Mouse (Mus musculus) intestine, embryonic 16.5 days (tissue): ENCODE results near the gene Hoxb6. TPM values are rescaled to one million over a fixed set of nuclear protein-coding genes. Genes with fewer than 3 reads are reported as not detected.

Experiments
- ATAC-seq: fragments of 200-750 bp; cut with Nextera tagmentation; 2 replicates; pipeline ENCODE4 v1.8.0; 2017; ENCODE audit warnings: moderate TSS enrichment, moderate library complexity
- H3K27ac ChIP-seq: fragments of 300-500 bp; sonication (generic); 2 replicates; pipeline ENCODE4 v1.5.1; 2014; ENCODE audit warnings: mild to moderate bottlenecking, low read length
- H3K27me3 ChIP-seq: fragments of 300-500 bp; sonication (generic); replicated peaks from 2 replicates; pipeline ENCODE4 v1.6.1; 2014; ENCODE audit warnings: low read length, control low read depth, mixed read lengths; ENCODE audit not compliant: control insufficient read depth, insufficient read depth
- H3K36me3 ChIP-seq: fragments of 300-500 bp; sonication (generic); 2 replicates; pipeline ENCODE4 v1.6.1; 2014; ENCODE audit warnings: low read length, control low read depth; ENCODE audit not compliant: control insufficient read depth, insufficient read depth
- H3K4me1 ChIP-seq: fragments of 300-500 bp; sonication (generic); 2 replicates; pipeline ENCODE4 v1.6.1; 2014; ENCODE audit warnings: low read length, control low read depth, mixed read lengths; ENCODE audit not compliant: control insufficient read depth, insufficient read depth
- H3K4me2 ChIP-seq: fragments of 300-500 bp; sonication (generic); 2 replicates; pipeline ENCODE4 v1.6.1; 2014; ENCODE audit warnings: low read depth, low read length, control low read depth
- H3K4me3 ChIP-seq: fragments of 300-500 bp; sonication (generic); 2 replicates; pipeline ENCODE4 v1.5.1; 2014; ENCODE audit warnings: mild to moderate bottlenecking, low read length
- H3K9ac ChIP-seq: fragments of 300-500 bp; sonication (generic); 2 replicates; pipeline ENCODE4 v1.6.1; 2014; ENCODE audit warnings: low read depth, low read length
- H3K9me3 ChIP-seq: fragments of 300-500 bp; sonication (generic); 2 replicates; pipeline ENCODE4 v1.6.1; 2016; ENCODE audit warnings: low read length, control low read depth; ENCODE audit not compliant: control insufficient read depth
- WGBS: fragments of 180-500 bp; shearing (Covaris S2); extraction: QIAGEN DNeasy Blood & Tissue Kit; methylation state at CpG from one replicate; pipeline ENCODE4 v1.1.7; 2014; 5-methylcytosine and 5-hydroxymethylcytosine counted together
- polyA plus RNA-seq: library from polyadenylated mRNA; unstranded; fragments of >200 nt; fragmentation: Nextera tagmentation; extraction: Ambion mirVana; gene quantifications from 2 replicates; pipeline ENCODE4 v1.2.1, GENCODE M21; 2015

Gene Hoxb6
- polyA plus RNA-seq, 1 experiment from 2014 or later = 11.1 TPM

DNA sequence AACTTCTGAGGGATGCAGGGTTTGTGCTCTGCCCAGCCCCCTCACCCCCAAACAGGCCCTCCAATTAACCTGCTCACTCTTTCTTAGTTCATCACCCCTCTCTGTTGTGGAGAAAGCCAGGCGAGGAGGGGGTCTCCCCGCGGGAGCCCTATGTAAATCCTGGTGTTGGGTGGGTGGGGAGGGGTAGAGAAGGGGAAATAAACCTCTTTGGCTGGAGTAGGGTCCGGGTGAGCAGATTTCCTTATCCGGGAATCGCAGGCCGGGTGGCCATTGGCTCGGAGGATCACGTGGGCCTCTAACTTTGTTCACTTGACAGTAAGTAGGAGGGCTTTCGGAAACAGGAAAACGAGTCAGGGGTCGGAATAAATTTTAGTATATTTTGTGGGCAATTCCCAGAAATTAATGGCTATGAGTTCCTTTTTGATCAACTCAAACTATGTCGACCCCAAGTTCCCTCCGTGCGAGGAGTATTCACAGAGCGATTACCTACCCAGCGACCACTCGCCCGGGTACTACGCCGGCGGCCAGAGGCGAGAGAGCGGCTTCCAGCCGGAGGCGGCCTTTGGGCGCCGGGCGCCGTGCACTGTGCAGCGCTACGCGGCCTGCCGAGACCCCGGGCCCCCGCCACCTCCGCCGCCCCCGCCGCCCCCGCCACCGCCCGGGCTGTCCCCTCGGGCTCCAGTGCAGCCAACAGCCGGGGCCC is 26.2 kb downstream of the Hoxb6 start:
- H3K4me1 ChIP-seq = peaks cover 13% of the 10 kb centered on the region; the same call in 1 of the 2 replicates

GRCm38 (mm10) chr11:96319071-96319902 is 27.0 kb downstream of the Hoxb6 start:
- H3K4me1 ChIP-seq = peaks cover 12% of the 10 kb centered on the region; the same call in 1 of the 2 replicates
- peak; percentile 49 for ATAC-seq

More for the DNA sequence above, 26.2 kb downstream of the Hoxb6 start:
- Histone ChIP-seq H3K4me2 (peak overlapping the region; percentile 79), H3K9ac (peak overlapping the region; percentile 87), H3K27me3 (no peaks in the 10 kb centered on the region), H3K4me3 (peak overlapping the region; percentile 69), H3K9me3 (no peaks in the 10 kb centered on the region), H3K27ac (peak overlapping the region; percentile 97), H3K36me3 (no peaks in the 10 kb centered on the region)
- under 1% methylated on average over 40 of the region's 45 CpGs for WGBS
- peak; percentile 79 for ATAC-seq

DNA sequence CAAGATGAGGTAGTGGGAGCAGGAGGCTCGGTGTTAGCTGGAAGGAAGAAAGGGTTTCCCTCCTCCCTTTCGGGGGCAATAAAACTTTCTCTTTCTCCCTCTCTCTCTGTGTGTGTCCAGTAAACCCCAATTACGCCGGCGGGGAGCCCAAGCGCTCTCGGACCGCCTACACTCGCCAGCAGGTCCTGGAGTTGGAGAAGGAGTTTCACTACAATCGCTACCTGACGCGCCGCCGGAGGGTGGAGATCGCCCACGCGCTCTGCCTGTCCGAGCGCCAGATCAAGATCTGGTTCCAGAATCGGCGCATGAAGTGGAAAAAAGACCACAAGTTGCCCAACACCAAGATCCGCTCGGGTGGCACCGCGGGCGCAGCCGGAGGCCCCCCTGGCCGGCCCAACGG is 27.6 kb downstream of the Hoxb6 start:
- H3K27ac ChIP-seq = peak overlapping the region; percentile 97
- under 1% methylated on average over 29 of the region's 29 CpGs for WGBS
- peak overlapping the region; percentile 69 for H3K4me3 ChIP-seq
- ATAC-seq = peak; percentile 11; the same call in 1 of the 2 replicates
- H3K4me2 ChIP-seq = peak overlapping the region; percentile 79
- peak overlapping the region; percentile 87 for H3K9ac ChIP-seq
- H3K4me1 ChIP-seq = peaks cover 12% of the 10 kb centered on the region; the same call in 1 of the 2 replicates
- no peaks in the 10 kb centered on the region for H3K27me3 ChIP-seq
- H3K9me3 ChIP-seq = no peaks in the 10 kb centered on the region
- no peaks in the 10 kb centered on the region for H3K36me3 ChIP-seq

More at GRCm38 (mm10) chr11:96319071-96319902, 27.0 kb downstream of the Hoxb6 start:
- Histone ChIP-seq H3K9me3 (no peaks in the 10 kb centered on the region), H3K4me3 (peak overlapping the region; percentile 69), H3K36me3 (no peaks in the 10 kb centered on the region), H3K9ac (peak overlapping the region; percentile 87), H3K27me3 (no peaks in the 10 kb centered on the region), H3K27ac (peak overlapping the region; percentile 97), H3K4me2 (peak overlapping the region; percentile 79)
- 0% methylated on average over 34 of the region's 34 CpGs for WGBS

- no peaks in the 10 kb centered on the region for H3K9me3 ChIP-seq
- 18% methylated on average over 17 of the region's 17 CpGs for WGBS
- no peaks in the 10 kb centered on the region for H3K36me3 ChIP-seq
- peak overlapping the region; percentile 44 for H3K4me3 ChIP-seq
- H3K4me1 ChIP-seq = peaks cover 12% of the 10 kb centered on the region; the same call in 1 of the 2 replicates
- H3K27me3 ChIP-seq = no peaks in the 10 kb centered on the region
- ATAC-seq = no peak
- peak overlapping the region; percentile 42 for H3K27ac ChIP-seq
- H3K9ac ChIP-seq = peak overlapping the region; percentile 87
- H3K4me2 ChIP-seq = peak overlapping the region; percentile 79
Measured at GRCm38 (mm10) chr11:96320688-96321087, 28.4 kb downstream of the Hoxb6 start.

DNA sequence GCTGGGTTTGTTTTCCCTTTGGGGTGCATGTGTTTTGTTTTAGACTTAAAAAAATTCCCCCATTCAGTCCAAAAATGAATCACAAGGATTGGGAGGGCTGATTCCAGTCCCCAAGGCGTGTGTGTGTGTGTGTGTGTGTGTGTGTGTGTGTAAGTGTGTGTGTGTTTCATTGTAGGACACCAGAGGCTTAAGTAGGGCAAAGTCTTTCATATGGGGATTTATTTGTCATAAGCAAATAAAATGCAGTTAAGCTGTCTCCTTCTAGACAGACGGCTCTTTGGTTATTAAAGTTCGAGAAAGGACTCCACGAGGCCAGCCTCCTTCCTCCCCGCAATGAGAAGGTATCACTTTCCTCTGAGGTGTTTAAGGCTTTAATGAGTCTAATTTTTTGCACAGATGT is 29.6 kb downstream of the Hoxb6 start:
- peak overlapping the region; percentile 88 for H3K27ac ChIP-seq
- H3K4me3 ChIP-seq = peak overlapping the region; percentile 15
- H3K9ac ChIP-seq = peak overlapping the region; percentile 57
- peaks cover 7% of the 10 kb centered on the region; the same call in 1 of the 2 replicates for H3K4me1 ChIP-seq
- 26% methylated on average over 5 of the region's 5 CpGs for WGBS
- no peaks in the 10 kb centered on the region for H3K36me3 ChIP-seq
- H3K27me3 ChIP-seq = no peaks in the 10 kb centered on the region
- H3K4me2 ChIP-seq = peak overlapping the region; percentile 79
- no peaks in the 10 kb centered on the region for H3K9me3 ChIP-seq
- no peak for ATAC-seq

DNA sequence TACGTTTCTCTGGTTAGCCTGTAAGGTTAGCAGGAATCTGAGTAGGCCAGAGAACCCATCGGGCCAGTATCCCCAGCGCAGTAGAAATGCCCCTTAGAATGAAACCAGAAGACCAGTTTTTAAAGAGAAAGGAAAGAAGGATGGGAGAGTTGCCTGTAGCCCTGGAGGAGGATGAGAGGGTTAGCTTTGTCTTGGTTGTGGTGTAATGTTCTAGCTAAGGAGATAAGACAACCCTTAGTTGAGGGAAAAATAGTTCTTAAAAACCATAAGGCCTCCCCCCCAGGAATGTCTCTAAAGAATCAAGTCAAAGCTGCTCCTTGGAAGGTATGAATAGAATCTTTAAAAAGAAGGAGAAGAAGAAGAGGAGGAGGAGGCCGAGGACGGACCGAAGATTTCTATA is 30.5 kb downstream of the Hoxb6 start:
- WGBS = 29% methylated on average over 6 of the region's 6 CpGs

DNA sequence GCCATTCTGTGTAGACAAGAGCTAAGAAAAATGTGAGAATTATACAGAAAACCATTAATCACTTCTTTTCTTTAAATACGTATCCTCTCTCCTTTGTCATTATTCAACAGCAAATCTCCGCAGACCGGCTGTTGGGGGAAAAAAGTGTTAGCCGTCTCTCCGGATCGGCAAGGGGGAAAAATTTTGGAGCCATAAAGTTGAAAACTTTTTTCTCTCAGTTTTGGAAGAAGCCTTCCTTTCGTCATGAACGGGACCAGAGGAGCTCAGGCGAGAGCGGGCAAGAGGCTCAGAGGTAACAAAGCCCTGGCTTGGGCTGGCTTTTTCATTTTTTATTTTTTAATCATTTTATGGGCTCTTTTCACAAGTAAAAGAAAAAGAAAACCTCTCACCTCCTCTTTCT is 30.9 kb downstream of the Hoxb6 start, which contains the start of gene Hoxb3:
Hoxb3 (plus strand) TSS at position 173 of the 400 bp plus-strand sequence.
- Histone ChIP-seq H3K27me3 (no peaks in the 10 kb centered on the region), H3K4me2 (peak within 1 kb of the TSS; percentile 79), H3K9ac (peak within 1 kb of the TSS; percentile 72), H3K4me3 (peak within 1 kb of the TSS; percentile 35), H3K9me3 (no peaks in the 10 kb centered on the region), H3K27ac (peak within 1 kb of the TSS; percentile 88), H3K36me3 (no peaks in the 10 kb centered on the region), H3K4me1 (peaks cover 13% of the 10 kb centered on the region; the same call in 1 of the 2 replicates)
- 38% methylated on average over 10 of the region's 10 CpGs for WGBS
- no peak for ATAC-seq

More for the DNA sequence above, 30.5 kb downstream of the Hoxb6 start:
- peak overlapping the region; percentile 57 for H3K9ac ChIP-seq
- H3K27ac ChIP-seq = peak overlapping the region; percentile 88
- H3K4me2 ChIP-seq = peak overlapping the region; percentile 79
- no peaks in the 10 kb centered on the region for H3K36me3 ChIP-seq
- H3K27me3 ChIP-seq = no peaks in the 10 kb centered on the region
- ATAC-seq = no peak
- H3K4me1 ChIP-seq = peaks cover 13% of the 10 kb centered on the region; the same call in 1 of the 2 replicates
- peak overlapping the region; percentile 15 for H3K4me3 ChIP-seq
- H3K9me3 ChIP-seq = no peaks in the 10 kb centered on the region

GRCm38 (mm10) chr11:96324125-96324524 is 31.8 kb downstream of the Hoxb6 start:
- Histone ChIP-seq H3K27ac (peak overlapping the region; percentile 88), H3K27me3 (no peaks in the 10 kb centered on the region), H3K9ac (peak overlapping the region; percentile 72), H3K9me3 (no peaks in the 10 kb centered on the region), H3K4me2 (peak overlapping the region; percentile 79), H3K4me1 (peaks cover 14% of the 10 kb centered on the region; the same call in 1 of the 2 replicates), H3K36me3 (no peaks in the 10 kb centered on the region), H3K4me3 (peak overlapping the region; percentile 35)
- no peak for ATAC-seq
- 22% methylated on average over 5 of the region's 5 CpGs for WGBS

DNA sequence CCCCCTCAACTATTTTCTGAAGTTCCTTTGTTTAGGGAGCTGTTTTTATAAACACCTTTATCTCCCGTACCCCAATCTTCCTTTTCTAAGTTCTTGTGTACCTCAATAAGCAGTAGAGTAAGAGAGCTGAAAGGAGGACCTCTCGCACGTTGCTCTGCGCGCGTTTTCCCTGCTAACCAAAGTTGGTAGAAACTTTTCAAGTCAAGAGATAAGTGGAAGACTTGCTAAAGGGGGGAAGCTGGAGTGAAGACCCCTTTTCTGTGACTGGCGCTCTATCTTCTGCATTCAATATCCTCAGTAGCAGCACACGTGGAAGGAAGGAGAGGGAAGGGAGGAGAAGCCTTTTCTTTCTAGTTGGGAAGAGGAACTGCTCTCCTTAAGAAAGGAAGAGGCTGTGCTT is 32.7 kb downstream of the Hoxb6 start:
- WGBS = 24% methylated on average over 8 of the region's 8 CpGs
- Histone ChIP-seq H3K4me2 (peak overlapping the region; percentile 60), H3K27me3 (no peaks in the 10 kb centered on the region; the same call in 1 of the 2 replicates), H3K4me3 (peak overlapping the region; percentile 35), H3K27ac (peak overlapping the region; percentile 88), H3K4me1 (peaks cover 19% of the 10 kb centered on the region), H3K36me3 (no peaks in the 10 kb centered on the region), H3K9ac (peak overlapping the region; percentile 72), H3K9me3 (no peaks in the 10 kb centered on the region)
- ATAC-seq = no peak
